Mouse (Mus musculus) bone marrow macrophage, adult 2 months (primary cell): ENCODE measurements at regions not wholly inside any gene's neighbourhood (a gene's known extent, or its start where the extent isn't known, plus 50 kb on each side); places are given as distances from the start of the nearest gene placed in this dataset.
"Not testable (repeated sequence)": the region's sequence is repeated elsewhere in the genome, so short reads cannot be mapped to it uniquely, and the experiment has no call there.

Experiments
- H3K27ac ChIP-seq: 2 replicates; pipeline ENCODE4 v1.5.1; 2012; ENCODE audit warnings: low read depth, low read length; ENCODE audit not compliant: insufficient read depth
- H3K4me1 ChIP-seq: 2 replicates; pipeline ENCODE4 v1.6.1; 2012; ENCODE audit warnings: low read length; ENCODE audit not compliant: control insufficient read depth, insufficient read depth
- H3K4me3 ChIP-seq: 2 replicates; pipeline ENCODE4 v1.5.1; 2012; ENCODE audit warnings: mild to moderate bottlenecking, low read length, moderate library complexity; ENCODE audit not compliant: insufficient read depth

GRCm38 (mm10) chr8:20495542-20495941, 119.2 kb upstream of the Gm21119 start:
- not testable (repeated sequence) for H3K4me3 ChIP-seq, H3K4me1 ChIP-seq, H3K27ac ChIP-seq

GRCm38 (mm10) chr8:20513920-20514319, 100.8 kb upstream of the Gm21119 start:
- not testable (repeated sequence) for H3K27ac ChIP-seq, H3K4me1 ChIP-seq, H3K4me3 ChIP-seq

- H3K4me1 ChIP-seq, H3K4me3 ChIP-seq, H3K27ac ChIP-seq: not testable (repeated sequence)
Measured at GRCm38 (mm10) chr8:20516324-20516830, 98.3 kb upstream of the Gm21119 start.

- H3K4me1 ChIP-seq, H3K27ac ChIP-seq, H3K4me3 ChIP-seq: not testable (repeated sequence)
Measured at GRCm38 (mm10) chr8:20517551-20517950, 97.2 kb upstream of the Gm21119 start.

- not testable (repeated sequence) for H3K27ac ChIP-seq, H3K4me1 ChIP-seq, H3K4me3 ChIP-seq
Measured at GRCm38 (mm10) chr8:20524539-20524938, 90.2 kb upstream of the Gm21119 start.

- not testable (repeated sequence) for H3K4me1 ChIP-seq, H3K27ac ChIP-seq, H3K4me3 ChIP-seq
Measured at GRCm38 (mm10) chr8:20529048-20529447, 85.7 kb upstream of the Gm21119 start.

- not testable (repeated sequence) for H3K4me1 ChIP-seq, H3K4me3 ChIP-seq, H3K27ac ChIP-seq
Measured at GRCm38 (mm10) chr8:20539031-20539430, 75.7 kb upstream of the Gm21119 start.

- not testable (repeated sequence) for H3K4me1 ChIP-seq, H3K27ac ChIP-seq, H3K4me3 ChIP-seq
Measured at GRCm38 (mm10) chr8:20544084-20544483, 70.6 kb upstream of the Gm21119 start.

GRCm38 (mm10) chr8:20545347-20545746, 69.4 kb upstream of the Gm21119 start:
- not testable (repeated sequence) for H3K27ac ChIP-seq, H3K4me3 ChIP-seq, H3K4me1 ChIP-seq

GRCm38 (mm10) chr8:20546401-20546800, 68.3 kb upstream of the Gm21119 start:
- not testable (repeated sequence) for H3K4me1 ChIP-seq, H3K4me3 ChIP-seq

GRCm38 (mm10) chr8:20550054-20550778, 64.5 kb upstream of the Gm21119 start:
- H3K4me1 ChIP-seq: not testable (repeated sequence)
- Histone ChIP-seq H3K4me3 (peak overlapping the region; percentile 69), H3K27ac (0 out of 2 replicates have a peak overlapping the region, but pooled peaks have one; percentile 8)

More at GRCm38 (mm10) chr8:20546401-20546800, 68.3 kb upstream of the Gm21119 start:
- not testable (repeated sequence) for H3K27ac ChIP-seq

- not testable (repeated sequence) for H3K4me3 ChIP-seq, H3K27ac ChIP-seq, H3K4me1 ChIP-seq
Measured at GRCm38 (mm10) chr8:20556501-20557181, 58.1 kb upstream of the Gm21119 start.

- not testable (repeated sequence) for H3K27ac ChIP-seq, H3K4me1 ChIP-seq, H3K4me3 ChIP-seq
Measured at GRCm38 (mm10) chr8:20557184-20557583, 57.5 kb upstream of the Gm21119 start.

- not testable (repeated sequence) for H3K27ac ChIP-seq, H3K4me1 ChIP-seq, H3K4me3 ChIP-seq
Measured at GRCm38 (mm10) chr8:20557609-20558008, 57.1 kb upstream of the Gm21119 start.
